Mouse (Mus musculus) left cerebral cortex, adult 11 months (tissue): ENCODE data around the gene Papolb.

Experiments used
- DNase-seq: peaks from one replicate; pipeline ENCODE4 v3.0.0; 2022; ENCODE audit warnings: low spot score

Gene Papolb

DNA sequence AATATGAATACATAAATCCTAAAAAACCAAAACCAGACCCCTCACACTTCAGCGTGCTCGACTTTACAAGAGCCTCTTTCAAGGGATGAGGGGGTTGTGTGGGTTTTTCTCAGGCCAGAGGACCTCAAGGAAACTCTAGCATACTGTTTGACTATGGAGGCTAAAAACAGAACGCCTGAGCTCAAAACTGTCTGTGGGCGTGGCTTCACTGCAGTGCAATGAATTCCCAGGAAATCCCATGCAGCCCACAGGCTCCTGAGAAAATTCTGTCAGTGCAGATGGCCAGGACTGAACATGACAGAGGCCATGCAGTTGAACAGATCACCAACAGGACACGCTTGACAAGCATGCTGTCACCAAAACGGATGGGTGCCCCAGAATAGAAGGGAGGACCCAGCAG, 10.9 kb downstream of the Papolb start:
- DNase-seq, result no peak

DNA sequence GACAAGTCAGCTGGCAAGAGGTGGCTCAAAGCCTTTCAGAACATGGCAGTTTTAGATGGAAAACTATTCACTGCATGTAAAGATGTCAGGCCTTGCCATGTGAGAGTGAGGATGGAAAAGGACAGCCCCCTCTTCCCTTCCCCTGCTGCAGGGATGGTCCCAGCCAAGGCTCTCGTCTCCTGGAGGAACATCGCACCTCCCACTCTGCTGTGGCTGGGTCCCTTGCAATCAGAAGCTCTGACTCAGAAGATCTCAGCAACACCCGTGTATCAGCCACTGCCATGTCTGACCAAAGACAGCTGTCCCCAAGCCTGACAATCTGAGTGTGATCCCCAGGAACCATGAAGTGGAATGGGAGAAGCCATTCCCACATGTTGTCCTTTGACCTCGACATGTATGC, 17.8 kb downstream of the Papolb start:
- no peak for DNase-seq

GRCm38 (mm10) chr5:142510061-142510414, 19.8 kb downstream of the Papolb start:
- DNase-seq, result no peak

GRCm38 (mm10) chr5:142509141-142510060, 20.5 kb downstream of the Papolb start:
- DNase-seq, result no peak

- DNase-seq, result no peak
Measured at GRCm38 (mm10) chr5:142505695-142506423, 24.0 kb downstream of the Papolb start.

DNA sequence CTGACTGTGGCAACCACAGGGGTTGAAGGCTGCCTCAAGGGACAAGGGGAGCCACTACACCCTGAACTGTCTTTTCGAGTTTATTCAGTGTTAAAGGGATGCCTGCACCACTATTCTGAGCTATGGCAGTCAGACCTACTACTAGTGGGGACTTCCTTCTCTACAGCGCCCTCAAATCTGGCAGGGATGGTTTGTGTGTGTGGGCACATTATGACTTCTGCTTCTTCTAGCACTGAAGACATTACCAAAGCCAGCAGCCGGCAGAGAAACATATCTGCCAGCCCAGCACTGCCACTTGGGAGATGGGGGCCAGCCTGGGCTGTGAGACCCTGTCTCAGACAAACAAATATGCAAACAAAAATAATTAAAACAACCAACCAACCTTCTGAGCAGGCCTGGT, 25.7 kb downstream of the Papolb start:
- no peak for DNase-seq

DNA sequence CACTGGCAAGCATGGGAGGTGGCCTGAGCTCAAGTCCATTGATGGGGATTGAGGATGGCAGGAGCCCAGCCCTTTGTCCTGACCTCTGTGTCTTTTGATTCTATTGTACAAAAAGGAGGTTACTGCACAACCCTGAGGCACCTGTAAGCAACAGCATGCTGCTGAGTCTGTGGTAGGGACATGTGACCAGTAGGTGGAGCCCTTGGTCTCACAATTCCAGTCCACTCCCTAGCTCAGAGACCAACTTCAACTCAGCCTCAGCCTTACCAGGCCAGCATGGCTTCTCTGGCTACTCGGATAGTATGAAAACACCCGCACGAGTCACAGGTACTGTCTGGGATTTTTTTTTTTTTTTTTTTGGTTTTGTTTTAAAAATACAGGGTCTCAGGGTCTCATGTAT, 27.5 kb downstream of the Papolb start:
- peak; percentile 89 for DNase-seq

DNA sequence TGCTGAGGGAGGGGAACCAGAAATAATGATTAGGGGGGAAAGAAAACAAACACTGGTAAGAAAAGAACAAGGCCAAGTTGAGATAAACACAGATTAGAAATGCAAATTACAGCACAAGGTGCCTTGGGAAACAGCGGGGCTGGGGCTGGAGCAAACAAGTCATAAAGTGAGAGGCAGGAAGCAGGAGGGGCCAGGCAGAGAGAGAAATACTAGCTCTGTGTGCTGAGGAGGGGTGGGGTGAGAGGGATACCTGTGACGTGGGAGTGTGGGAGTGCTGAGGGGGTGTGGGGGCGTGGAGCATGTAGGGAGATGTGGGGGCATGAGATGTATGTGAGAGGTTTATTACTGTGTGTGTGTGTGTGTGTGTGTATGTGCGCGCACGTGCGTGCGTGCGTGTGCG, 29.0 kb downstream of the Papolb start:
- DNase-seq, result no peak

DNA sequence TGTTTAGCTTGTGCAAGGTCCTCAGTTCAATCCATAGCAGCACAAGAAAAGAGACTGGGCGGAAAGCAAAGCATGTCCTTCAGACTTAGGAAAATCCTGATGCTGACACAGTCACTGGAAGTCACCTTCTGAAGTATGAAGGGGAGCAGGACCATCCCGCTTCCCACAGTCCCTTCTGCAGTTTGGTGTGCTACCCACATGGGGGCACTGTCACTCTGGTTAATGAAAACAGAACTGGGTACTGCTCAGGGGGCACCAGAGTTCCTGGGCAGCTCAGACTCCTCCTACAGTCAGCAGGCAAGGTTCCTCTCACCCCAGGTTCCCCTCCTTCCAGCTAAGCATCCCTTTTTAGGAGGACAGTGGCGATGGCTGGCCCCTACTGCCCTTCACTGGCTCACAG, 30.9 kb downstream of the Papolb start:
- DNase-seq, result no peak

GRCm38 (mm10) chr5:142495321-142496096, 34.4 kb downstream of the Papolb start:
- no peak for DNase-seq

- DNase-seq, result no peak
Measured at GRCm38 (mm10) chr5:142493307-142493706, 36.6 kb downstream of the Papolb start.

DNA sequence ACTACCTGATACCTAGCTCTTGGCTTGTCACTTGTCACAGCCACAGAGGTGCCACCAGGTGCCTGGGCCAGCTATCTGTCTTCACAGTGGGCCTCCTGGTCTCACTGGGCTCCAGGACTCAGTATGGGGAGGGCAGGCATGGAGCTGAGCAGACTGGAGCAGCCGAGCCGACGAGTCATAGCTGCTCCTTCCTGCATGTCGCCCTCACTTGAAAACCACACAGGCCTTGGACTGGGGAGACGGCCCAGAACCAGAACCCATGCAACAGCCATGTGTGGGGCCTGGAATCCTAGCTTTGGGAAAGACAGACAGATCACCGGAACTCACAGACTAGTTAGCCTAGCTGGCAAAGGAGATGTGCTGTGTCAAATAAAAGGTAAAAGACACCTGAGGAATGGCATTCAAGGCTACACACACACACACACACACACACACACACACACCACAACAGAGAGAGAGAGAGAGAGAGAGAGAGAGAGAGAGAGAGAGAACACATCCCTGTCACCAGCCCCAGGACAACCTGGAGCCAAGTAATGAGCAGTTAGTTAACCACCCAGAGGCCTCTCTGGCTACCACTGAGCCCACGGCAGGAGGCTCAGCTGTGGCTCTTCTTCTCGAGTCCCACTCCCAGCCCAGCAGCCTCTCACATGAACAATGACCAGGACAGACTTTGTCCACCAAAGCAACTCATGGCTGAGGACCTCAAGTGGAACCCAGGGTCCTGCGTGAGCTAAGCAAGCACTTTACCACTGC, 39.7 kb downstream of the Papolb start:
- DNase-seq, result no peak

DNA sequence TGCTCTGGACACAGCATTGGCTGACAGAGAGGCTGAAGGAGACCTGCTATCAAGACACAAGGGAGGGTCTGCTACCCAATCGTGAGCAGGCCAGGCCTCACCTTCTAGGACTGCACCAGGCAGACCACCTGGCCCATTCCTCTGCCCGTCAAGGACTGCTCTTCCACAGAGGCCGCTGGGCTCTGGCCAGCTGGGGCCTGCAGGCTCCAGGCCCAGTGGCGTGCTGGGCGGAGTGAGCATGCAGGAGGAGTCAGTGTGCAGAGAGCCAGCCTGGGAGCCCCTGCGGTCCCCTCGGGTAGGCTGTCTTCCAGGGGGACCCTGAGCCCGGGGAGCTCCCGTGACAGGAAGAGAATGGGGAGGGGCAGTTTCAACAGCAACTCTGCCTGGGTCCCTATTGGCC, 43.2 kb downstream of the Papolb start:
- DNase-seq, result no peak

DNA sequence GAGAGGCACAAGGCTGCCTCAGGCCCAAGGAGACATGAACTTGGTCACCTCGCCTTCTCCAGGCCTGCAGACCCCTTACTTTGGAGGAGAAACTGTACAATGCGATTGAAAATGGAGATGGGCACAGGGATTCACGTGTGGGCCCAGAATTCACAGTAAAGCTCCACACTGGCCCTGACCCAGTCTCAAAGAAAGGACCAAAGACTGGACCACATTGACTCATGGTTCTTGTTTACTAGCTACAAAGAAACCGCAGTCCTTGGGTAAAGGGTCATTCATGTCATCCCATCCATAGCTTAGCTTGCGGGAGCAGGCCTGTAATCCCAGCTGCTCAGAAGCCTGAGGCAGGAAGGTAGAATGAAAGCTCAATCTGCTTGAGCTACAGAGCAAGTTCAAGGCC, 46.3 kb downstream of the Papolb start:
- DNase-seq, result no peak

DNA sequence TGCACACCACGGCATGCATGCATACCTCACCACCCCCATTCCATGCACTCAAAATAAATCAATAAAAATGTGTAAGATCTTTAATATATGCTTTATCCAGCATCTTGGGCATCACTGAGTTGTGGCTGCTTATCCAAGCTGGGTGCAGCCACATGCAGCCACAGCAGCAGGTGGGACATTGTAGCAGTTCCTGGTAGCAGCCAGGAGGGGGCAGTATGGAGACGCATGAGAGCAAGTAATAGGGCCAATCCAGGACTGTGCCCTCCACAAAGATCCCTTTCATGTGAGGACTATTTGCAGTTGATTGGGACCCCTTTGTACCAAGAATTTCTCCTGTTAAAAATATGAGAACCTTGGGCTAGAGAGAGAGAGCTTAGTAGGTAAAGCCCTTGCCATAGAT, 47.4 kb downstream of the Papolb start:
- no peak for DNase-seq

DNA sequence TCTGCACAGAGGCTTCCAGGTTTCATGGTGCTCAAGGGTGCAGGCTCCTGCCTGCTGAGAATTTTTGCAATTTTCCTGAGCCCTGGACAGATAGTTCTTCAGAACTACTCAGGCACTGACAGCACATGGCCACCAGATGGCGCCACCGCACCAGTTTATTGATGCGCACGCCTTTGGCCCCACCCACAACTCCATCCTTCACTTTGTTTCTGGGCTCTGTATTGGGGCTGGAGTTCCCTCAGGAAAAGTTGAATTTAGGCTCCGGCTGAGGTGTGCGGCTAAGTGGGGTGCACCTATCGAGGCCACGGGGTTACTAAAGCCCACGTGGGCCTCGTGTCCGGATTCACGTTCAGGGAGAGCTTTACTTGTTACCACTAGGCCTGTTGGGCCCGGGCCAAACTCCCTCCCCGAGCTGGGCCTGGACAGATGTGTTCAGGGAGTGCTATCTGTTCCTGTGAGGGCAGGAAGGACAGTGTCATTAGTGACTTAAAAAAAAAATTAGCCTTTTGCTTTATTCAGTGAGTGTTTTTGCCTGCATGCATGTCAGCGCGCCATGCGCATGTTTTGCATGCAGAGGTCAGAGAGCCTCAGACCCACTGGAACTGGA, 50.9 kb downstream of the Papolb start:
- peak; percentile 73 for DNase-seq

- DNase-seq, result no peak
Measured at GRCm38 (mm10) chr5:142477866-142478615, 51.8 kb downstream of the Papolb start.

GRCm38 (mm10) chr5:142477346-142477745, 52.5 kb downstream of the Papolb start:
- DNase-seq, result no peak
